Mouse (Mus musculus) MEL (cell line): ENCODE data around the gene Acr. TPM values are rescaled to one million over a fixed set of nuclear protein-coding genes. Genes with fewer than 3 reads are reported as not detected.

Experiments
- DNase-seq: peaks from one replicate; pipeline ENCODE4 v3.0.0; 2011; ENCODE audit warnings: low read depth, low spot score
- H3K27ac ChIP-seq: 2 replicates; pipeline ENCODE4 v1.5.1; 2012; ENCODE audit warnings: low read depth, mild to moderate bottlenecking, control low read depth, low read length, moderate library complexity; ENCODE audit not compliant: control insufficient read depth
- H3K27me3 ChIP-seq, 2 experiments: fragments of 150-350 bp in 1 of 2; sonication (generic) in 1 of 2; 2 replicates each; pipeline ENCODE4 v1.6.1; 2012; ENCODE audit warnings: low read length in 2 of 2, mild to moderate bottlenecking in 2 of 2, improper control_type of control experiment in 1 of 2, moderate library complexity in 1 of 2; ENCODE audit not compliant: insufficient read depth in 2 of 2, control insufficient read depth in 1 of 2
- H3K36me3 ChIP-seq, 2 experiments: 2 replicates each; pipeline ENCODE4 v1.6.1; 2012 to 2014; ENCODE audit warnings: low read length in 2 of 2, improper control_type of control experiment in 1 of 2, inconsistent platforms in 1 of 2, mild to moderate bottlenecking in 1 of 2; ENCODE audit not compliant: insufficient read depth in 2 of 2, control insufficient read depth in 1 of 2
- H3K4me1 ChIP-seq, 2 experiments: fragments of 150-350 bp in 1 of 2; sonication (generic) in 1 of 2; 2 replicates each; pipeline ENCODE4 v1.6.1; 2012; ENCODE audit warnings: low read length in 2 of 2, improper control_type of control experiment in 1 of 2, mild to moderate bottlenecking in 1 of 2; ENCODE audit not compliant: insufficient read depth in 2 of 2, control insufficient read depth in 1 of 2
- H3K4me3 ChIP-seq, 2 experiments: fragments of 150-350 bp in 1 of 2; sonication (generic) in 1 of 2; 2 replicates each; pipeline ENCODE4 v1.5.1; 2012; ENCODE audit warnings: low read depth in 2 of 2, low read length in 2 of 2, mild to moderate bottlenecking in 2 of 2, moderate library complexity in 2 of 2, control low read depth in 1 of 2, improper control_type of control experiment in 1 of 2; ENCODE audit not compliant: control insufficient read depth in 1 of 2, insufficient read depth in 1 of 2
- H3K79me2 ChIP-seq: 2 replicates; pipeline ENCODE4 v1.6.1; 2012; ENCODE audit warnings: mild to moderate bottlenecking, low read length, moderate library complexity; ENCODE audit not compliant: control insufficient read depth, poor library complexity, insufficient read depth
- H3K9ac ChIP-seq: 2 replicates; pipeline ENCODE4 v1.6.1; 2012; ENCODE audit warnings: low read depth, mild to moderate bottlenecking, control low read depth, low read length, moderate library complexity; ENCODE audit not compliant: control insufficient read depth, poor library complexity, severe bottlenecking
- H3K9me3 ChIP-seq: fragments of 150-350 bp; sonication (generic); replicated peaks from 2 replicates; pipeline ENCODE4 v1.6.1; 2012; ENCODE audit warnings: mild to moderate bottlenecking, low read length, improper control_type of control experiment, moderate library complexity; ENCODE audit not compliant: insufficient read depth
- BHLHE40 ChIP-seq: IDR thresholded peaks from 2 replicates; pipeline ENCODE4 v1.6.1; 2012; ENCODE audit warnings: low read depth, mild to moderate bottlenecking, inconsistent platforms, low read length, improper control_type of control experiment, borderline replicate concordance
- CHD2 ChIP-seq: IDR thresholded peaks from 2 replicates; pipeline ENCODE4 v1.6.1; 2011; ENCODE audit warnings: low read length, improper control_type of control experiment
- CTCF ChIP-seq, 3 experiments: IDR thresholded peaks in 2 of 3; conservative IDR thresholded peaks in 1 of 3; 2 replicates each; pipeline ENCODE4 v1.5.1; 2011 to 2012; ENCODE audit warnings: low read length in 3 of 3, low read depth in 2 of 3, mild to moderate bottlenecking in 2 of 3, improper control_type of control experiment in 1 of 3, inconsistent platforms in 1 of 3, mixed read lengths in 1 of 3, moderate library complexity in 1 of 3; ENCODE audit not compliant: control insufficient read depth in 1 of 3, insufficient read depth in 1 of 3, poor library complexity in 1 of 3, severe bottlenecking in 1 of 3
- E2F4 ChIP-seq: IDR thresholded peaks from 2 replicates; pipeline ENCODE4 v1.6.1; 2011; ENCODE audit warnings: low read depth, low read length, improper control_type of control experiment, borderline replicate concordance
- ELF1 ChIP-seq: IDR thresholded peaks from 2 replicates; pipeline ENCODE4 v1.6.1; 2014; ENCODE audit warnings: low read depth, mild to moderate bottlenecking, inconsistent platforms, low read length, improper control_type of control experiment, moderate library complexity
- ETS1 ChIP-seq: IDR thresholded peaks from 2 replicates; pipeline ENCODE4 v1.6.1; 2012; ENCODE audit warnings: low read depth, mild to moderate bottlenecking, inconsistent platforms, low read length, improper control_type of control experiment, moderate library complexity
- GATA1 ChIP-seq: IDR thresholded peaks from 2 replicates; pipeline ENCODE4 v1.6.1; 2011; ENCODE audit warnings: low read depth, low read length, improper control_type of control experiment
- JUND ChIP-seq: IDR thresholded peaks from 2 replicates; pipeline ENCODE4 v1.6.1; 2011; ENCODE audit warnings: low read depth, mild to moderate bottlenecking, improper control_type of control experiment, low read length
- KAT2A ChIP-seq: conservative IDR thresholded peaks from 2 replicates; pipeline ENCODE4 v1.6.1; 2012; ENCODE audit warnings: low read depth, low read length, improper control_type of control experiment, inconsistent platforms
- MAFK ChIP-seq: IDR thresholded peaks from 2 replicates; pipeline ENCODE4 v1.6.1; 2011; ENCODE audit warnings: low read depth, mild to moderate bottlenecking, low read length, improper control_type of control experiment, borderline replicate concordance
- MEF2A ChIP-seq: IDR thresholded peaks from 2 replicates; pipeline ENCODE4 v1.6.1; 2014; ENCODE audit warnings: low read depth, mild to moderate bottlenecking, inconsistent platforms, low read length, improper control_type of control experiment; ENCODE audit not compliant: poor library complexity, insufficient replicate concordance, severe bottlenecking; ENCODE audit errors: extremely low read depth
- MYB ChIP-seq: IDR thresholded peaks from 2 replicates; pipeline ENCODE4 v1.6.1; 2011; ENCODE audit warnings: mild to moderate bottlenecking, low read depth, low read length, improper control_type of control experiment
- MYC ChIP-seq: IDR thresholded peaks from 2 replicates; pipeline ENCODE4 v1.6.1; 2011; ENCODE audit warnings: low read depth, mild to moderate bottlenecking, low read length, improper control_type of control experiment, moderate library complexity
- NELFE ChIP-seq: IDR thresholded peaks from 2 replicates; pipeline ENCODE4 v1.6.1; 2011; ENCODE audit warnings: low read depth, low read length, improper control_type of control experiment
- NRF1 ChIP-seq: IDR thresholded peaks from 2 replicates; pipeline ENCODE4 v1.6.1; 2014; ENCODE audit warnings: low read depth, mild to moderate bottlenecking, inconsistent platforms, low read length, improper control_type of control experiment, moderate library complexity; ENCODE audit not compliant: poor library complexity, insufficient read depth, severe bottlenecking
- POLR2AphosphoS2 ChIP-seq: IDR thresholded peaks from 2 replicates; pipeline ENCODE4 v1.6.1; 2011; ENCODE audit warnings: low read length, improper control_type of control experiment
- POLR2AphosphoS5 ChIP-seq: IDR thresholded peaks from 2 replicates; pipeline ENCODE4 v1.6.1; 2012; ENCODE audit warnings: low read depth, borderline replicate concordance, mild to moderate bottlenecking, inconsistent platforms, low read length, moderate library complexity, mixed read lengths
- RAD21 ChIP-seq: IDR thresholded peaks from 2 replicates; pipeline ENCODE4 v1.6.1; 2011; ENCODE audit warnings: mild to moderate bottlenecking, low read depth, low read length, improper control_type of control experiment
- RCOR1 ChIP-seq: IDR thresholded peaks from 2 replicates; pipeline ENCODE4 v1.6.1; 2012; ENCODE audit warnings: low read depth, mild to moderate bottlenecking, inconsistent platforms, low read length, improper control_type of control experiment
- SMC3 ChIP-seq: IDR thresholded peaks from 2 replicates; pipeline ENCODE4 v1.6.1; 2011; ENCODE audit warnings: low read depth, low read length, improper control_type of control experiment
- TAL1 ChIP-seq: IDR thresholded peaks from 2 replicates; pipeline ENCODE4 v1.6.1; 2012; ENCODE audit warnings: mild to moderate bottlenecking, inconsistent platforms, low read length, moderate library complexity, mixed read lengths
- USF1 ChIP-seq: IDR thresholded peaks from 2 replicates; pipeline ENCODE4 v1.6.1; 2014; ENCODE audit warnings: low read depth, mild to moderate bottlenecking, inconsistent platforms, low read length, improper control_type of control experiment, moderate library complexity
- ZC3H11A ChIP-seq: IDR thresholded peaks from 2 replicates; pipeline ENCODE4 v1.6.1; 2012; ENCODE audit warnings: low read depth, mild to moderate bottlenecking, inconsistent platforms, low read length, improper control_type of control experiment
- polyA plus RNA-seq, 2 experiments: library from polyadenylated mRNA; stranded (reverse) in 1 of 2; unstranded in 1 of 2; fragments of >175 nt in 1 of 2; fragments of >200 nt in 1 of 2; gene quantifications; 2 replicates each; pipeline versions ENCODE4 v1.2.1 to v1.2.4; 2012; ENCODE audit warnings: low replicate concordance in 2 of 2, low read depth in 1 of 2; ENCODE audit not compliant: insufficient read length in 2 of 2, insufficient read depth in 1 of 2, missing spikeins in 1 of 2
- total RNA-seq: library from RNA; depleted of rRNA; stranded (reverse); fragments of 300-350 nt; gene quantifications from 2 replicates; pipeline ENCODE4 v1.2.3, GENCODE M21; 2012

Acr gene
- total and polyA plus RNA-seq, 3 experiments, result 0.15 TPM; not detected in 2

GRCm38 (mm10) chr15:89547824-89548601, 20.1 kb upstream of the Acr start:
- Histone ChIP-seq H3K27ac (no peak overlapping the region), H3K9me3 (no peaks in the 10 kb centered on the region), H3K36me3 (no peaks in the 10 kb centered on the region; a peak in 1 of 4 replicates), H3K27me3 (no peaks in the 10 kb centered on the region), H3K79me2 (no peaks in the 10 kb centered on the region), H3K9ac (no peak overlapping the region), H3K4me1 (no peaks in the 10 kb centered on the region), H3K4me3 (no peak overlapping the region)
- DNase-seq, result no peak
- TF ChIP-seq JUND (no peak), ELF1 (no peak), RAD21 (no peak), BHLHE40 (no peak), POLR2AphosphoS2 (no peak), NELFE (no peak), SMC3 (no peak)

GRCm38 (mm10) chr15:89548837-89549236, 19.3 kb upstream of the Acr start:
- no peak overlapping the region for H3K4me3 ChIP-seq
- H3K27me3 ChIP-seq, result no peaks in the 10 kb centered on the region
- no peaks in the 10 kb centered on the region for H3K9me3 ChIP-seq
- no peaks in the 10 kb centered on the region; a peak in 1 of 4 replicates for H3K36me3 ChIP-seq
- no peak overlapping the region for H3K27ac ChIP-seq
- no peak overlapping the region for H3K9ac ChIP-seq
- H3K4me1 ChIP-seq, result no peaks in the 10 kb centered on the region
- TF ChIP-seq POLR2AphosphoS5 (no peak), KAT2A (no peak), GATA1 (no peak), POLR2AphosphoS2 (no peak), E2F4 (no peak), NELFE (no peak), RAD21 (no peak), TAL1 (no peak), CTCF (IDR thresholded peaks at IDR 0.05 in 2 of 3, conservative IDR thresholded peaks at IDR 0.05 in 1 of 3; ENCODE audit: control insufficient read depth in 1 of 3, insufficient read depth in 1 of 3, low read depth in 2 of 3, low read length in 3 of 3, poor library complexity in 1 of 3, severe bottlenecking in 1 of 3) (no peak), MEF2A (no peak), JUND (no peak), MYC (no peak), CHD2 (no peak), MYB (no peak), NRF1 (no peak), USF1 (no peak), MAFK (no peak), ZC3H11A (no peak), RCOR1 (no peak), ETS1 (no peak)
- DNase-seq, result no peak
- H3K79me2 ChIP-seq, result no peaks in the 10 kb centered on the region
